Mouse (Mus musculus) CH12.LX (cell line): ENCODE data around the gene Vps29. TPM values are rescaled to one million over a fixed set of nuclear protein-coding genes. Genes with fewer than 3 reads are reported as not detected.

Experiments used
- DNase-seq: peaks from one replicate; pipeline ENCODE4 v3.0.0-alpha.2; 2013; ENCODE audit errors: extremely low read depth
- H3K27ac ChIP-seq: 2 replicates; pipeline ENCODE4 v1.5.1; 2012; ENCODE audit warnings: low read depth, mild to moderate bottlenecking, control low read depth, moderate library complexity; ENCODE audit not compliant: insufficient read depth
- H3K27me3 ChIP-seq: replicated peaks from 2 replicates; pipeline ENCODE3; 2012; ENCODE audit warnings: inconsistent platforms
- H3K36me3 ChIP-seq, 2 experiments: replicated peaks in 1 of 2; 2 replicates each; pipeline versions ENCODE3 to v1.6.1; 2012; ENCODE audit warnings: inconsistent platforms in 1 of 2, low read length in 1 of 2, mild to moderate bottlenecking in 1 of 2, mixed read lengths in 1 of 2, moderate library complexity in 1 of 2; ENCODE audit not compliant: control insufficient read depth in 1 of 2, insufficient read depth in 1 of 2
- H3K4me1 ChIP-seq, 2 experiments: 2 replicates each; pipeline ENCODE4 v1.6.1; 2012; ENCODE audit warnings: inconsistent platforms in 1 of 2, moderate library complexity in 1 of 2; ENCODE audit not compliant: insufficient read depth in 2 of 2, control insufficient read depth in 1 of 2
- H3K4me2 ChIP-seq: 2 replicates; pipeline ENCODE4 v1.6.1; 2012; ENCODE audit warnings: low read depth, mild to moderate bottlenecking, control low read depth; ENCODE audit not compliant: poor library complexity, insufficient read depth, severe bottlenecking
- H3K4me3 ChIP-seq, 3 experiments: fragments of 150-350 bp in 1 of 3; sonication (generic) in 1 of 3; replicated peaks in 1 of 3; 2 replicates each; pipeline versions ENCODE3 to v1.5.1; 2011 to 2012; ENCODE audit warnings: low read depth in 2 of 3, low read length in 2 of 3, mild to moderate bottlenecking in 2 of 3, moderate library complexity in 2 of 3, control low read depth in 1 of 3, improper control_type of control experiment in 1 of 3, inconsistent platforms in 1 of 3, mixed read lengths in 1 of 3; ENCODE audit not compliant: poor library complexity in 1 of 3
- H3K79me2 ChIP-seq: replicated peaks from 2 replicates; pipeline ENCODE4 v1.6.1; 2012; ENCODE audit warnings: mild to moderate bottlenecking, moderate library complexity; ENCODE audit not compliant: control insufficient read depth, poor library complexity, insufficient read depth, severe bottlenecking; ENCODE audit errors: extremely low read depth
- H3K9ac ChIP-seq: 2 replicates; pipeline ENCODE4 v1.6.1; 2012; ENCODE audit warnings: low read depth, mild to moderate bottlenecking, control low read depth, moderate library complexity; ENCODE audit not compliant: insufficient read depth
- H3K9me3 ChIP-seq: replicated peaks from 2 replicates; pipeline ENCODE3; 2012; ENCODE audit warnings: low read length, inconsistent platforms, mixed read lengths
- BHLHE40 ChIP-seq: IDR thresholded peaks from 2 replicates; pipeline ENCODE4 v1.6.1; 2011; ENCODE audit warnings: mild to moderate bottlenecking, low read depth, low read length, improper control_type of control experiment
- CTCF ChIP-seq, 2 experiments: IDR thresholded peaks in 1 of 2; conservative IDR thresholded peaks in 1 of 2; 2 replicates each; pipeline ENCODE4 v1.5.1; 2011 to 2012; ENCODE audit warnings: low read depth in 2 of 2, low read length in 2 of 2, improper control_type of control experiment in 1 of 2, inconsistent platforms in 1 of 2, mild to moderate bottlenecking in 1 of 2, moderate library complexity in 1 of 2
- ELF1 ChIP-seq: IDR thresholded peaks from 2 replicates; pipeline ENCODE4 v1.6.1; 2014; ENCODE audit warnings: low read depth, mild to moderate bottlenecking, inconsistent platforms, low read length, improper control_type of control experiment
- EP300 ChIP-seq: IDR thresholded peaks from 2 replicates; pipeline ENCODE4 v1.6.1; 2011; ENCODE audit warnings: low read length, improper control_type of control experiment
- ETS1 ChIP-seq: conservative IDR thresholded peaks from 2 replicates; pipeline ENCODE4 v1.6.1; 2012; ENCODE audit warnings: low read depth, mild to moderate bottlenecking, inconsistent platforms, low read length, improper control_type of control experiment, moderate library complexity
- HCFC1 ChIP-seq: IDR thresholded peaks from 2 replicates; pipeline ENCODE4 v1.6.1; 2012; ENCODE audit warnings: low read depth, mild to moderate bottlenecking, inconsistent platforms, low read length, improper control_type of control experiment
- IRF4 ChIP-seq: IDR thresholded peaks from 2 replicates; pipeline ENCODE4 v1.6.1; 2014; ENCODE audit warnings: low read depth, mild to moderate bottlenecking, inconsistent platforms, low read length, improper control_type of control experiment
- JUN ChIP-seq: IDR thresholded peaks from 2 replicates; pipeline ENCODE4 v1.6.1; 2011; ENCODE audit warnings: low read depth, mild to moderate bottlenecking, low read length, improper control_type of control experiment, moderate library complexity; ENCODE audit not compliant: insufficient read depth
- KAT2A ChIP-seq: IDR thresholded peaks from 2 replicates; pipeline ENCODE4 v1.6.1; 2012; ENCODE audit warnings: low read length, improper control_type of control experiment, inconsistent platforms; ENCODE audit not compliant: insufficient replicate concordance
- MAFK ChIP-seq: IDR thresholded peaks from 2 replicates; pipeline ENCODE4 v1.6.1; 2011; ENCODE audit warnings: low read length, improper control_type of control experiment; ENCODE audit not compliant: insufficient replicate concordance
- MAX ChIP-seq: IDR thresholded peaks from 2 replicates; pipeline ENCODE4 v1.6.1; 2011; ENCODE audit warnings: low read length, improper control_type of control experiment
- MEF2A ChIP-seq: IDR thresholded peaks from 2 replicates; pipeline ENCODE4 v1.6.1; 2014; ENCODE audit warnings: low read depth, mild to moderate bottlenecking, inconsistent platforms, low read length, improper control_type of control experiment, borderline replicate concordance
- MYC ChIP-seq: IDR thresholded peaks from 2 replicates; pipeline ENCODE4 v1.6.1; 2011; ENCODE audit warnings: low read depth, mild to moderate bottlenecking, improper control_type of control experiment, low read length
- POLR2A ChIP-seq: IDR thresholded peaks from 2 replicates; pipeline ENCODE4 v1.6.1; 2011; ENCODE audit warnings: low read depth, mild to moderate bottlenecking, improper control_type of control experiment, low read length
- RAD21 ChIP-seq: IDR thresholded peaks from 2 replicates; pipeline ENCODE4 v1.6.1; 2011; ENCODE audit warnings: low read depth, mild to moderate bottlenecking, low read length, improper control_type of control experiment, moderate library complexity
- RCOR1 ChIP-seq: conservative IDR thresholded peaks from 2 replicates; pipeline ENCODE4 v1.6.1; 2012; ENCODE audit warnings: low read depth, mild to moderate bottlenecking, inconsistent platforms, low read length, improper control_type of control experiment
- SIN3A ChIP-seq: IDR thresholded peaks from 2 replicates; pipeline ENCODE4 v1.6.1; 2012; ENCODE audit warnings: low read length, improper control_type of control experiment, inconsistent platforms
- TCF12 ChIP-seq: IDR thresholded peaks from 2 replicates; pipeline ENCODE4 v1.6.1; 2014; ENCODE audit warnings: low read depth, mild to moderate bottlenecking, inconsistent platforms, low read length, improper control_type of control experiment
- USF1 ChIP-seq: IDR thresholded peaks from 2 replicates; pipeline ENCODE4 v1.6.1; 2014; ENCODE audit warnings: low read depth, mild to moderate bottlenecking, inconsistent platforms, low read length, improper control_type of control experiment
- ZC3H11A ChIP-seq: IDR thresholded peaks from 2 replicates; pipeline ENCODE4 v1.6.1; 2012; ENCODE audit warnings: low read depth, mild to moderate bottlenecking, inconsistent platforms, low read length, improper control_type of control experiment
- ZNF384 ChIP-seq: IDR thresholded peaks from 2 replicates; pipeline ENCODE4 v1.6.1; 2012; ENCODE audit warnings: low read depth, low read length, improper control_type of control experiment, inconsistent platforms
- dilution Hi-C: fragments of 300-500 bp; cut with MboI; formaldehyde crosslinking; loops from 2 replicates; pipeline ENCODE4 v1.14.3; 2020; ENCODE audit warnings: low sequenced_read_pairs; ENCODE audit not compliant: extremely low pct_unique_long_range_greater_than_20kb, extremely low pct_ligation_motif_present
- in situ Hi-C: fragments of 300-500 bp; cut with MboI; formaldehyde crosslinking; loops from 3 replicates; pipeline ENCODE4 v1.14.3; 2019; ENCODE audit warnings: low sequenced_read_pairs, low pct_ligation_motif_present, low pct_unique_long_range_greater_than_20kb, mixed read lengths
- polyA plus RNA-seq: library from polyadenylated mRNA; unstranded; fragments of >175 nt; gene quantifications from 2 replicates; pipeline ENCODE4 v1.2.1, GENCODE M21; 2012; ENCODE audit warnings: low read depth; ENCODE audit not compliant: insufficient read length
- total RNA-seq, 2 experiments: library from RNA; depleted of rRNA; stranded (reverse); fragments of 300-350 nt in 1 of 2; fragments of >200 nt in 1 of 2; gene quantifications; 2 replicates each; pipeline ENCODE4 v1.2.3; 2012 to 2014

Vps29 gene
- total and polyA plus RNA-seq, 3 experiments, result 82.2 to 145 (median 94.4) TPM

DNA sequence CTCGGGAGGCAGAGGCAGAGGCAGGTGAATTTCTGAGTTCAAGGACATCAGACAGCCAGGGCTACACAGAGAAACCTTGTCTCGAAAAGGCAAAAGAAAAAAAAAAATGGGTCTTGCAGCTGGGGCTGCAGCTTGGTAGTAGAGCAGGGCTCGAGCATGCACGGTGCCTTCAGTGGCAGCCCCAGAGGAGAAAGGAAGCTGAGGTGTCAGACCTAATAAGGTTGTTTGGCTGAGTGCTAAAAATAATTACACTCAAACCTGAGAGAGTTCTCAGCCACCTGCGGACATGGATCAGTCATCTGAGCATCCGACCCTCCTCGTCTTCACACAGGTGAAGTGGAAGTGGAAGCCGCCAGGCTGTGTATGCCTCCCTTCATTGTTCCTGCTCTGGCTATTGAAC, 43.5 kb upstream of the Vps29 start:
- Histone ChIP-seq H3K36me3 (peaks cover 24 to 79% of the 10 kb centered on the region in 2 experiments), H3K27me3 (no peaks in the 10 kb centered on the region), H3K27ac (no peak overlapping the region), H3K4me2 (no peak overlapping the region), H3K9me3 (no peaks in the 10 kb centered on the region), H3K4me1 (peaks cover 17 to 67% of the 10 kb centered on the region in 2 experiments), H3K79me2 (peaks cover 1% of the 10 kb centered on the region; the same call in 1 of the 2 replicates), H3K4me3 (no peak overlapping the region), H3K9ac (no peak overlapping the region)
- dilution Hi-C loops (no loop called here), in situ Hi-C loops (no loop called here)
- DNase-seq, result peak; percentile 66
- TF ChIP-seq TCF12 (peak; percentile 72), EP300 (peak; percentile 46; the same call in 1 of the 2 replicates), RCOR1 (no peak), ELF1 (no peak), MYC (0 out of 2 replicates have a peak, but pooled peaks have one; percentile 17), ZNF384 (peak; percentile 87), RAD21 (no peak), BHLHE40 (peak; percentile 18; the same call in 1 of the 2 replicates), MEF2A (peak; percentile 71), ETS1 (peak; percentile 45), CTCF (conservative IDR thresholded peaks at IDR 0.05 in 1 of 2, IDR thresholded peaks at IDR 0.05 in 1 of 2; ENCODE audit: low read depth in 2 of 2, low read length in 2 of 2) (no peak)

DNA sequence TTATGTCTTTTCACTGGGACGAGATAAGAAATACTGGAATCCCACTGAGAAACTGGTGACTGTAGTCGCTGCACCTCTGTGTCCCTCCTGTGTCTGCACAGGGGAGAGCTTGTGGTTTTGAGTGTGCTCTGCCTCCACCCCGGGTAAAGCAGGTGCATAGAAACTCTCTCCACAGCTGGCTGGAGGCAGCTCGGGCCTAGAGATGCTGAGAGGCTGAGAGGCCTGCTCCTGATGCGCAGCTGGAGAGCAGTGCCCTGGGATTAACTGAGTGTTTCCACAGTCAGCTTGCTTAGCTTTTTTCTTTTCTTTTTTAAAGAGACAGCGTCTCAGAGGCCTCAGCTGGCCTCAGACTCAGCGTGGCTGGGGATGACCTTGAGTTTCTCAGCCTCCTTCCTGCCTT, 42.5 kb upstream of the Vps29 start:
- peaks cover 1% of the 10 kb centered on the region; the same call in 1 of the 2 replicates for H3K79me2 ChIP-seq
- dilution Hi-C loops, result no loop called here
- H3K4me1 ChIP-seq, result peaks cover 16 to 73% of the 10 kb centered on the region in 2 experiments
- no peaks in the 10 kb centered on the region for H3K27me3 ChIP-seq
- peaks cover 27 to 82% of the 10 kb centered on the region in 2 experiments for H3K36me3 ChIP-seq
- DNase-seq, result peak; percentile 77
- in situ Hi-C loops, result no loop called here
- H3K27ac ChIP-seq, result no peak overlapping the region
- H3K9me3 ChIP-seq, result no peaks in the 10 kb centered on the region
- no peak overlapping the region for H3K4me2 ChIP-seq
- TF ChIP-seq MYC (0 out of 2 replicates have a peak, but pooled peaks have one; percentile 27), TCF12 (peak; percentile 90; the same call in 1 of the 2 replicates), IRF4 (0 out of 2 replicates have a peak, but pooled peaks have one; percentile 12), BHLHE40 (peak; percentile 70), MAFK (no peak), ETS1 (peak; percentile 74), HCFC1 (no peak), SIN3A (peak; percentile 79), KAT2A (no peak), RCOR1 (0 out of 2 replicates have a peak, but pooled peaks have one; percentile 26), RAD21 (peak; percentile 0; the same call in 1 of the 2 replicates), MAX (peak; percentile 51; the same call in 1 of the 2 replicates), JUN (no peak), MEF2A (0 out of 2 replicates have a peak, but pooled peaks have one; percentile 32), POLR2A (no peak), USF1 (no peak), ZC3H11A (no peak), EP300 (peak; percentile 53; the same call in 1 of the 2 replicates), CTCF (conservative IDR thresholded peaks at IDR 0.05 in 1 of 2, IDR thresholded peaks at IDR 0.05 in 1 of 2; ENCODE audit: low read depth in 2 of 2, low read length in 2 of 2) (peak in 1 of 2 experiments; percentile 1; a peak in 1 of 4 replicates)
- no peak overlapping the region for H3K4me3 ChIP-seq
- H3K9ac ChIP-seq, result no peak overlapping the region
